Mouse (Mus musculus) ES-E14 (cell line): ENCODE measurements at regions not wholly inside any gene's neighbourhood (a gene's known extent, or its start where the extent isn't known, plus 50 kb on each side); places are given as distances from the start of the nearest gene placed in this dataset.

Source experiments
- CHD2 ChIP-seq: IDR thresholded peaks from 2 replicates; pipeline ENCODE4 v1.6.1; 2014; ENCODE audit warnings: mild to moderate bottlenecking, low read depth, low read length, inconsistent platforms
- HCFC1 ChIP-seq: IDR thresholded peaks from 2 replicates; pipeline ENCODE4 v1.6.1; 2012; ENCODE audit warnings: low read length, inconsistent platforms, borderline replicate concordance; ENCODE audit not compliant: insufficient read depth
- MAFK ChIP-seq: IDR thresholded peaks from 2 replicates; pipeline ENCODE4 v1.6.1; 2014; ENCODE audit warnings: mild to moderate bottlenecking, low read depth, low read length, inconsistent platforms; ENCODE audit not compliant: insufficient read depth

GRCm38 (mm10) chr10:126144609-126145202 lies 178.7 kb downstream of the Lrig3 start:
- no peak for TF ChIP-seq HCFC1
- TF ChIP-seq MAFK: no peak
- TF ChIP-seq CHD2: no peak
